Mouse (Mus musculus): Measurements from ENCODE around the gene Map2k2.
A peak's percentile ranks its signal among the peaks of the same experiment; 100 is the strongest.
"Not testable (repeated sequence)": the region's sequence is repeated elsewhere in the genome, so short reads cannot be mapped to it uniquely, and the experiment has no call there.

Gene Map2k2

GRCm38 (mm10) chr10:81105565-81106112, at the start of gene Map2k2:
Gene Map2k2 (plus strand): TSS chr10:81105915.
- peak; percentile 97 for DNase-seq (ENCODE audit: low spot score)

GRCm38 (mm10) chr10:81057406-81058130, 48.1 kb upstream of the Map2k2 start:
- no peak for DNase-seq (ENCODE audit: low spot score)

GRCm38 (mm10) chr10:81058896-81059295, 46.8 kb upstream of the Map2k2 start:
- DNase-seq (ENCODE audit: low spot score): no peak

GRCm38 (mm10) chr10:81059603-81060543, 45.8 kb upstream of the Map2k2 start, which contains the start of gene Sgta:
Gene Sgta (minus strand): TSS chr10:81060181.
- peak; percentile 99 for DNase-seq (ENCODE audit: low spot score)

- no peak for DNase-seq (ENCODE audit: low spot score)
Observed at GRCm38 (mm10) chr10:81062710-81063109, 43.0 kb upstream of the Map2k2 start.

- DNase-seq (ENCODE audit: low spot score): not testable (repeated sequence)
Observed at GRCm38 (mm10) chr10:81064519-81064918, 41.2 kb upstream of the Map2k2 start.

GRCm38 (mm10) chr10:81068706-81069105, 37.0 kb upstream of the Map2k2 start:
- DNase-seq (ENCODE audit: low spot score): no peak

- DNase-seq (ENCODE audit: low spot score): peak; percentile 98
Observed at GRCm38 (mm10) chr10:81069836-81070235, 35.9 kb upstream of the Map2k2 start, which contains the start of gene Thop1. Gene Thop1 (plus strand): TSS chr10:81070035.

- no peak for DNase-seq (ENCODE audit: low spot score)
Observed at GRCm38 (mm10) chr10:81072290-81072689, 33.4 kb upstream of the Map2k2 start.

GRCm38 (mm10) chr10:81073464-81073863, 32.3 kb upstream of the Map2k2 start:
- no peak for DNase-seq (ENCODE audit: low spot score)

GRCm38 (mm10) chr10:81075734-81076133, 30.0 kb upstream of the Map2k2 start:
- DNase-seq (ENCODE audit: low spot score): no peak

GRCm38 (mm10) chr10:81076356-81076755, 29.4 kb upstream of the Map2k2 start:
- no peak for DNase-seq (ENCODE audit: low spot score)

- no peak for DNase-seq (ENCODE audit: low spot score)
Observed at GRCm38 (mm10) chr10:81077916-81078315, 27.8 kb upstream of the Map2k2 start.

- no peak for DNase-seq (ENCODE audit: low spot score)
Observed at GRCm38 (mm10) chr10:81080008-81080655, 25.6 kb upstream of the Map2k2 start.

GRCm38 (mm10) chr10:81082168-81082960, 23.4 kb upstream of the Map2k2 start:
- DNase-seq (ENCODE audit: low spot score): no peak

GRCm38 (mm10) chr10:81087021-81087420, 18.7 kb upstream of the Map2k2 start:
- DNase-seq (ENCODE audit: low spot score): no peak

- DNase-seq (ENCODE audit: low spot score): no peak
Observed at GRCm38 (mm10) chr10:81089216-81089615, 16.5 kb upstream of the Map2k2 start.

- no peak for DNase-seq (ENCODE audit: low spot score)
Observed at GRCm38 (mm10) chr10:81090621-81091020, 15.1 kb upstream of the Map2k2 start.

GRCm38 (mm10) chr10:81092465-81093250, 13.1 kb upstream of the Map2k2 start:
- DNase-seq (ENCODE audit: low spot score): no peak

GRCm38 (mm10) chr10:81094931-81095678, 10.6 kb upstream of the Map2k2 start:
- no peak for DNase-seq (ENCODE audit: low spot score)
